Mouse (Mus musculus) kidney, adult 2 months (tissue): Measurements from ENCODE around the gene Snx5.

Experiments used
- CTCF ChIP-seq: fragments of 200-500 bp; conservative IDR thresholded peaks from 2 replicates; pipeline ENCODE4 v1.5.1; 2011; ENCODE audit warnings: low read depth, mild to moderate bottlenecking, control low read depth, low read length, moderate library complexity, mixed read lengths; ENCODE audit not compliant: insufficient read depth, insufficient read length
- POLR2A ChIP-seq: fragments of 200-500 bp; IDR thresholded peaks from one replicate; pipeline ENCODE4 v1.6.1; 2011; ENCODE audit warnings: low read depth, low read length, control low read depth

DNA sequence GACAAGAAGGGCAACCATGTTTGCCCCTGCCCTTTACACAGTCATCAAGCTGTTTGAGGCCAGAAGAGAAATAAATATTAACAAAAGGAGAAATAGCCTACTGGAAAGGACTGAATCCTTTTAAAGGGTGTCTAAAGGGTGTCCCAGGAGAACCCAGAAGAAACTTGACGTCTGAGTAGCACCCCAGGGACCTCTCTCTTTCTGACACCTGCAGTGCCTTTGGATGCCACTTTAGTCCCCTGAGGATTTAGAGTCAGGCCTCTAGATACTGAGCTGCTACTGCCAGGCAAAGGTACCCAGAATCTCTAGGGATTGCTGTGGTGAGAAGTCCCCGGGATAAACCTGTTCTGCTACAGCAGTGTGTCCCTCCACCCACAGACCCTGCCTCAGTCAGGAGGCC lies 31.4 kb downstream of the Snx5 start:
- no peak for TF ChIP-seq CTCF
- TF ChIP-seq POLR2A, result no peak
